Mouse (Mus musculus) retina, postnatal 1 day (tissue): ENCODE results near the gene Kiz.
A peak's percentile ranks its signal among the peaks of the same experiment; 100 is the strongest.

Experiments used
- DNase-seq: peaks from one replicate; pipeline ENCODE4 v3.0.0-alpha.2; 2012

Kiz gene

DNA sequence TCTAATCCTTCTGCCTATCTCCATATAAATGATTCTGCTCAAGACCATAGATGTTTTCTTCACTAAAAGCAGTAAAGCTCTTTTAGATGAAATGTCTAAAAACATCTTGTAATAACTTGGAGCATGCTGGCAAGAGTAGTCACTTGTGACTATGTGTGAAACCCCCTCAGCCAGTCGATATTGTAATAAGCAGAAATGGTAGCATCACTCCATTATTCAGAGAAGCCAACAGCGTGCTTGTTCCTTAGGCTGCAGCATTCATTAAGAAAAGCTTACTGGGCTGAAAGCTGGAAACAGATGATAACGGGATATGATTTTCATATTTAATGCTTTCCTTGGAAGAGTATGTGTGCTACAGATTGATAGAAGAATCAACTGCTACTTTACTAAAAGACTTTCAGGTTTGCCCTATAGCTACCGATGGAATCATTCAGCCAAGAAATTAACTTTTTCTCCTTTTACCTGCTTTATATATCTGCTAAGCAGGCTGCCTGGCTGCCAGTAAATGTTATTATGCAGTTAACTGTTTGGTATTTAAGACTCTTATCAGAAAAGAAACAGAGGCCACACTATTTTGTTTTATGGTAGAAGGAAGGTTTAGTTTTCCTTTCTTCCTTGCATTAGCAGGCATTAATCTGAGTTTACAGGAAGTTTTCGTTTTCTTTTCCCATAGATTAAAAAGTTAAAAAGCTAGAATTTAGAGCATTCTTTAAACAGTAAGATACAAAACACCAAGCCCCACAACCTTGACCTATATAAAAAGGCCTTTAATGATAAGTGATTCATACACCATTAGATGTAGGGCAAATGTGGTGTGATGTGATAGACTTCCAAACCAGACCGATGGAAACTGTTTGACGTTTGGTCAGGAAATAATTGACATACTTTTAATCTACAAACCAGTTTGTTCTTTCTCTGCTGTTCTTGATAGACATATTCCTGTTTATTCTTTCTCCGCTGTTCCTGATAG is 15.9 kb downstream of the Kiz start:
- DNase-seq: no peak

DNA sequence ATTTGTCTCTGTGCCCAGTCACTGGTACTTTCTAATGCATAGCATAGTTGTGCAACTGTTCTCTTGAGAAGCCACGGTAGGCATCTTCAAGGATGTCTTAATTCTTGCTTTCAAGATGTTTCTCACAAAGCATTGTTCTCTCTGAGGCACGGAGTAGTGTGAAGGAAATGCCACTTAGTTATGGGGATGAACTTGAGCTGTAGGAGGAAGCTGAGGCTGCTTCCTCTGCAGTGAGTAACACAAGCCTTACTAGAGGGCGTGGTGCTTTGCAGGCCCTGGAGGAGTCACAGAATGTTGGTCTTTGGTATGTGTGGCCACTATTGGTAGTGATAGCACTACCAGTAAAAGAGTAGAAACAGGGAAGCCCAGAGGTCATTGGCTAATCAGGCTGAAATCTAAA is 17.0 kb downstream of the Kiz start:
- no peak for DNase-seq

DNA sequence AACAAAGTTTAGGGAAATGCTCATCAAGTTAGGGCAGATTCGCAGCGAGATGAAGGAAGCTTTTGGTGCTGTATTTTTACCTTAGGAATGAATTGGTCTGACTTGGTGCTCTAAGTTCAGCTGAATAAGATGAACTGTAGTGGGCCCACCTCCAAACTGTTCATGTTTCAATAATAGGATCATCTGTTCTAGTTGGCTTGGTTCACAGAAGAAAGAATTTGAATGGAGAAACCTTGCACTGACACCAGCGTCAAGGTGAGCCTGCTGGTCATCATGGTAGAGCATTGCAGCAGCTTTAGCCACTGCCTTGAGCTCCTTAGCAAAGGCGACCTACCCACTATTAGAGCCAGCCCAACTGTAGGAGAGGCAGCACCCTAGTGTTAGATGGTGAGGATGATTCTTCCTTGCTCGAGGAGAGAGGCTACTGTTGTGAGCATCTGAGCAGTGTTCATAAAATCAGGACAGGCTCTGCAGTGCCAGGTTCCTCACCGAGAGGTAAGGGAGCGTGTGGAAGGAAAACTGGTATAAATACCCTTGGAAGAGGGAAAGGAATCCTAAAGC is 18.3 kb downstream of the Kiz start:
- DNase-seq: no peak

DNA sequence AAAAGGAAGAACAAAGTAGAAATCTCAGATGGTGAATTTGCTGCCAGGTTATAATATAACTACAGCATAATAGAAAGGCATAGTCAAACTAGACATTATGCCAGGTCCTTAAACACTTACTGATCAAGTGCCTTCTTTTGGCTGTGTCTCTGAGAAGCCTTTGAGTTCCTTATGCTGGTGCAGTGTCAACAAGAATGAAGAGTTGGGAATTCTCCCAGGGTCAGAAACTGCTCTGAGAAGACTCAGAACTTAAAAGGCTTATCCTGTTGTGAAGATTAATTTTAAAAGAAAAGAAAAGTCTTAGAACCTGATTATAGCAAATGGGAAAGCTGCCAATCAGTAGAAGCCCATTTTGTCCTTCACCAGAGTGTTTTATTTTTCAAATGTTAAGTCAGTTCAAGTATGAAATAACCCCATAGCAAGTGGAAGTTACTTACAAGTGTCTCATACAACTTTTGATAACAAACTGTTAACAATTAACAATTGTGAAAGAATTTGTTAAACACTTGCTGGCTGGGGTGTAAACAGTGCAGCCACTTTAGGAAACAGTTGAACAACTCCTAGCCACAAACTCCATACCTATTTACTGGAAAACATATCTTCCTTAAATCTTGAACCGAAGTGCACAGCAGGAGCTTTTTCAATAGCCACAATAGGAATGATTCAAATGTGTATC is 21.9 kb downstream of the Kiz start:
- DNase-seq: no peak

DNA sequence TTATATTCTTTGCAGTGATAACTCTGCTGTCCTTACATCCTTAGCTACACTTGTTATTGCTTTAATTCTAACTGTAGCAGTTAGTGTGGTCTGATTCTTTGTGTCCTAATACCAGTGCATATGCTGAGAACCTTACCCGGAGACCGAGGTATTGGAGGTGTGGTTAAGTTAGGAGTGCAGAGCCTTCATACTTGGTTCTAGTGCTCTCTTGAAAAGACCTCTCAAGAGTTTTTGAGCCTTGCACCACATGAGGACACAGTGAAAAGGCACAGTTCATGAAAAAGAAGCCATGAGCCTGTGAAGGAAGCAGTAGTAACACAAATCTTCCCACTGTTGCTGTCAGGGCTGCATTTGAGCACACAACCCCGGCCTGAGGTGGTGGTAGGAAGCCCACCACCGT is 26.0 kb downstream of the Kiz start:
- DNase-seq: no peak

DNA sequence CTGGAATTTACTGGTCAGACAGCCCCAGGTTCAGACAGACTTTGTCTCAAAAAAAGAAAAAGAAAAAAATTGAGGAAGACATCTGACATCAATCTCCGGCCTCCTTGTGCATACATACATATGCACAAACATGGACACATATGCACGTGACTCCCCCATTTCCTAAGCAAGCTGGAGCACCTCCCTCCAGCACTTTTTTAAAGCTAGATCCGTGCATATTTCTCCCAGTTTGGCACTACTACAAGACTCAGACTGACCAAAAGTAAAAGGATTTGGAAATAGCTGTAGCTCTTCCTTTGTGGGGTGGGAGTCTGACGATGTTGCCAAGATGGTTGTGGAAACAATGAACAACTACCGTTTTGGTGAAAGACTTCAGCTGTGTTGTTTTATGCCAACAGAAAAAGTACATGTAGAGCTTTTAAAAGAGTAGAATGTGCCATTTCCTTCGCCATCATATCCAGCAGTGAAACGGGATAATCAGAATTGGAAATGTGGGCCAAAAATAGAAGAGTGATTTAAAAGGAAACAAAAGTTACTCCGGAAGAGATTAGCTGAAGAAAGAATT is 28.7 kb downstream of the Kiz start:
- DNase-seq: no peak

DNA sequence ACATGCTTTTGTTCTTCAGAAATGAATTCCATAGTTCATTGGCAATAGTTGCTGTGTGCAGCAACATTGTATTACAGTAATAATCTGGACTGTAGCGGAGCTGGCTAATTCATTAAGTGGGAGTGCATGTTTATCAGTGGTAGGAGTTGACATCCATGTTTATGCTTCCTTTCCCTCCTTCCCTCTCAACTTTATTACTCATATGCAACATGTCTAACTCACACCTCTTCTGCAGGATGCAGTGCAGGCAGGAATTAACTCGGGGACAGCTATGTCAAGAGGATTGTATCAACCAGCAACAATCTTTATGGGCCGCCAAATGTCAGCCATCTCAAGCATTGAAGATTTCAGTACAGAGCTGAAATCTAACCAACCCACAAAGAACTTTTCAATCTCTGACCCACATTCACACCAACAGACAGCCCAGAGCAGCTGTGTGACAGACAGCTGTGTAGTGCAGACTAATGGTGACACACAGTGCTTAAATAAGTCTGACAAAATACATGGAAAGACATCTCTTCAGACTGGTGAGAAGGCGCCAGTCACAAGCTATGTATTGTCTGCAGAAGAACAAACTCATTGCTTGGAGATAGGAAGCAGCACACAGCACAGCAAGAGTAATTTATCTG is 33.2 kb downstream of the Kiz start:
- no peak for DNase-seq

DNA sequence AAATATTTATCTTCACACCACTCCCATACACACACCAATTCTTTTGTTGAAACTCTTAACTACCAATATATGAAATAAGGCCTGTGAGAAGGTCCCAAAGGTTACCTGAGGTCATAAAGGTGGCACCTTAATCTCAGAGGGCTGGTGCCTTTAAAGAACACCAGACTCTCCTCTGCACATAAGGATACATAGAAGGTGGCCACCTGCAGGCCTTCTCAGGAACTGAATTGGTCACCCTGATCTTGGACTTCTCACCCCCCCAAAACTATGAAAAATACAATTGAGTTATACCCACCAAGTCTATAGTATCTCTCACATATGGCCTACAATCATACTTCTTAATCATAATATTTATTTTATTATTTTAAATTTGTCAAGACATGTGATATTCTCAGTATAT is 43.3 kb downstream of the Kiz start:
- DNase-seq: no peak

DNA sequence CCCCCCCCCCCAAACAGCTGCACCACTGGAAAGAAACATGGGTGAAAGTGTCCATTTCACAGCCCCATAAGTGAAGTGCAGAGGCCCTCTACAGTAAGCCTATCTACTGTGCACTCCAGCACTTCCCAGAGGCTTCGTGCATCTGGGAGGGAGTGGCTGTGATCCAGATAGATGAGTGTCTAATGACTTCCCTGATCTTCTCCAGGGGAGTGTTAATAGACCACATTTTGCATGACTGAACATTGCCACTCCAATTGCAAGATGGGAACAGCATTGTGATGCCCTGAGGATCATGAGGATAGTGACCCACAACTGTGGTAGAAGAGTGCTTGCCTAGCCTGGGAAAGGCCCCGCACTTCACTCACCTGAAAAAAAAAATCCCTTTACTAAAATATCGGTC is 60.4 kb downstream of the Kiz start:
- peak; percentile 32 for DNase-seq

DNA sequence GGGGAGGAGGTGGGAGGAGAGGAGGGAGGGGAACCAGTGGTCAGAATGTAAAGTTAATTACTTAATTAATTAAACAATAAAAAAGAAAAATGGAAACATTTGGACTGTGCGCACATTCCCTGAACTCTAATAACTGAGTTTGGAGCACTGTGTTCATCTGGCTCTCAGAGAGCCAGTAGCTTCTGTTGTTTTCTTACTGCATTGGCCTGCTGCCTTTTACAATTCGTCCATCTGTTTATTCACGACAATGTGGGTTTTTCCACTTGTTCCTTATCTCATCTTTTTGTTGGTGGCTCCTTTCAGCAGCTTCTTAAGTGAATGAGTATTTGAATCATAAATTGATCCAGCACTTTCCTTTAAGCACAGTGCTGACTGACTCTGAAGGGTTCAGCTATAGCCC is 62.1 kb downstream of the Kiz start:
- no peak for DNase-seq

DNA sequence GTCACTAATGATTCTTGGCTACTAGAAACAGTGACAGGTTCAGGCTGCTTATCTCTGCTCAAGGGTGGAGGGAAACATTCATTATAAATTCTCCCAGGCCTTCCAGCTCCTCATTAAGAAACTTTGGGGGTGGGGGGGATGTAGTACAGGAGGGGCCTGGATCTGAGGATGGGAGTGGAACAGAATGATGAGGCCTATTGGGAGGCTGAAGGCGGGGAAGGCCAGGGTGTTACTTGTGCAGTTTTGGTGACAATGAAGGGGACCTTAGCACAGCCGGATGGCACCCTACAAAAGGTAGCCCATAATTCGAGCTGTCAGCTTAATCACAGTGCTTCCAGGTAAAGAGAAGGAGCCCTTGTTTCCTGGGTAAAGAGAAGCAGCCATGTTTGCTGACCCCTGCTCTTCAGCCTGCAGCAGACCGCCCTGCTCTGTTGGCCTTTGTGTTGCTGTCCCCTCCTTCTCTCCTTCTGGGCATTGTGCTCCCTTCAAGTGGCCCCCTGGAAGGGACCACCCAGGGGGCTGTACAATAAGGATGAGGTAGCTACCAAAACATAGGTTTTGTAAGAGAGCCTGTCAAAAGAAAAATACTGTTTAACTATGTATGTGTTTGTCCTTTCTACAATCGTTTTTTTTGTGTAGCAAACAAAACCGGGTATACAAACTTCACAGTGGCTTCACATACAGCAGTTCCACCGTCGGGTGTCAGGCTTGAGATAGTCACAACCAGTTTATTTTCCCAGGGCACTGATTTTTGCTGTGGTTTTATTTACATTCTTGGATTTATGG is 64.9 kb downstream of the Kiz start:
- DNase-seq: peak; percentile 90

DNA sequence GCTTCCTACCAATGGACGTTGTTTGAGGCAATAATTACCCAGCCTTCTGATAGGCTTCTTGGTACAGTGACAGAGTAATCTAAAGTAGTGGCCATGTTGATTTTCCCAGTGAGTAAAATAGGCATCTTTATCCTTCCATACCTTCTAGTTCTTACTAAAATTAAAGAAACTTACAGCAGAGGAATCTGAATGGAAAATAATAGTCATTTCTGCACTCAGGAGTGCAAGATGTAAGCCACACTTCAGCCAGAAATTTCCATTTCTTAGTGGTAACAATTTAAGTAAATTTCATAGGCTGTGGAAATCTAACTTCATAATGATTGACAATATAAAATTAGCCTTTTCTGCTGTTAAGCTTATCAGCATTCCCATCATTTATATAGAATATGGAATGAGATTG is 69.6 kb downstream of the Kiz start:
- no peak for DNase-seq

DNA sequence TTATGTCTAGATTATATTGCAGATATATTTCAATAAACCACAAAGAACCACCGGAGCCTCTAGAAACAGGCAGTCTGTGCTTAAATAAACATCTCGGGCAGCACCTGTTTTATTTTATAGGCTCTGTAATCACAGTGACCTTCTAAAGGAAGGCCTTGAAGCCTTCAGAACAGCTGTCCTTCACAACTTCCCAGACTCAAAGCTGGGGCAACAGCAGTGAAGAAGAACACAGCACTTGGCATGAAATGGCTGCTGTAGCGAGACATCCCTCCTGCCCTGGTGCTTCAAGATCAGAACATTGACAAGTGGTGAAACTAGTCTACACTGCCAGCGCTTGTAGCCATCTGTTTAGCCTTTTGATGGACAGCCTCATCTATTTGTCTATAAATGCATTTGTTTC is 70.2 kb downstream of the Kiz start:
- DNase-seq: no peak

DNA sequence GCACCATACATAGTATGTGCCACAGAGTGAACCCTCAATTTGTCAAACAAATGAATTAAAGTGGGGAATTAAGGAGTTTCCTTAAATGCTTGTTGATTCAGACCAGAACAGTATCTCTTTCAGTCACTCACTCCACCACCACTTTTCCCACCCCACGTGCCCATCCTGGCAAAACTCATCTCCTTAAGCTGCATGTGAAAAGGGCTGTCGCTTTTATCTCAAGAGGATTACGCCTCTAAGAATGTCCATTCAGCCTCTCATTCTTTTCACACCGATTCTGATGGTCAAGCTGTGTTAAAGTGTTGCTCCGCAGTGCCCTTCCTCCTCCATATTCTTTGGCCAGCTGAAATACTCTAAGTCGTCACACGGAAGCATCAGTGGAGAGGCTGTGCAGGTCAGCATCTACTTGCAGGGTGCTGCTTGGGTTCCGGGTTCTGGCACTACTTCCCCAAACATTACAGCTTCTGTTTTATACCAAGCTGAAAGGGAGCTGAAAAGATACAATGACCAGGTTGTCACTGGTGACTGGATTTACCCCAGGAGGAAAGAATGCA is 92.6 kb downstream of the Kiz start:
- peak; percentile 18 for DNase-seq

DNA sequence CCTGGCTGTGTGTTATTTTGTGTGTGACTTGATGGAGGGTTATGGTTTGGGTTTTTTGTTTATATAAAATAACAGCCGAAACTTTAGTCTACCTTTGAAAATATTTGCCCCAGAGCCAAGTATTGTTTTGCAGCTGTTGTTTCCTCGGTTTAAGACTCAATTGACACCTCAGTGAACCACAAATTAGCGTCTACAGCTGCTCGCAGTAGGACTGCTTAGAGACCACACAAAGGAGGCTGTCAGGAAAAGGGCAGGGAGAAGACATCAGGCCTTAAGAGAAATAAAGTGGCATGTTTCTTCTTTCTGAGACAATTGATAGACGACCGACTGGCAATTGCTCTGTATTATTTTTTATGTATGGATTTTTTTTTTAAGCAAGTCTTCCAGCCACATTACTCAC is 100.7 kb downstream of the Kiz start:
- peak; percentile 52 for DNase-seq

DNA sequence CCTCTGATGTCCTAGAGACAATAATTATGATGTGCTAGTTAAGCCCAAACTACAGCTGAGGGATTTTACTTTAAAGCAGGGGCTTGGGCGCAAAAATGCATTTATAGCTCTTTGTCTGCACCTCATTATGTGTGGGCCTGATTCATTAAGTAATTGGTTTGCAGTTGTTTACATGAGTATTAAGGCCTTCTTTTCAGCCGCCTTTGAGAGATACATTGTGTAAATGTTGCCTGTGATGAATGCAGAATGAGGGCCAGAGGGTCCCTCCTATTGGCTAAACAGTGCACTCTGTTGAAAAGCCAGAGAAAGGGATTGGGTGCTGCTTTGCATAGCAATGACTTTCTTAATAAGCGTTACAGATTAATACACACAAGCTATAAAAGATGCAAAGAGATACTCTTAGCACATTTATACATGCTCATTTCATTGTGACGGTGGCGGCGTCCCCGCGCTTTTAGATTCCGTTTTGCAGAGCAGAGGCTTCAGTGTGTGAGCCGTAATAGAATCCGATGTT is 102.8 kb downstream of the Kiz start:
- peak; percentile 91 for DNase-seq

DNA sequence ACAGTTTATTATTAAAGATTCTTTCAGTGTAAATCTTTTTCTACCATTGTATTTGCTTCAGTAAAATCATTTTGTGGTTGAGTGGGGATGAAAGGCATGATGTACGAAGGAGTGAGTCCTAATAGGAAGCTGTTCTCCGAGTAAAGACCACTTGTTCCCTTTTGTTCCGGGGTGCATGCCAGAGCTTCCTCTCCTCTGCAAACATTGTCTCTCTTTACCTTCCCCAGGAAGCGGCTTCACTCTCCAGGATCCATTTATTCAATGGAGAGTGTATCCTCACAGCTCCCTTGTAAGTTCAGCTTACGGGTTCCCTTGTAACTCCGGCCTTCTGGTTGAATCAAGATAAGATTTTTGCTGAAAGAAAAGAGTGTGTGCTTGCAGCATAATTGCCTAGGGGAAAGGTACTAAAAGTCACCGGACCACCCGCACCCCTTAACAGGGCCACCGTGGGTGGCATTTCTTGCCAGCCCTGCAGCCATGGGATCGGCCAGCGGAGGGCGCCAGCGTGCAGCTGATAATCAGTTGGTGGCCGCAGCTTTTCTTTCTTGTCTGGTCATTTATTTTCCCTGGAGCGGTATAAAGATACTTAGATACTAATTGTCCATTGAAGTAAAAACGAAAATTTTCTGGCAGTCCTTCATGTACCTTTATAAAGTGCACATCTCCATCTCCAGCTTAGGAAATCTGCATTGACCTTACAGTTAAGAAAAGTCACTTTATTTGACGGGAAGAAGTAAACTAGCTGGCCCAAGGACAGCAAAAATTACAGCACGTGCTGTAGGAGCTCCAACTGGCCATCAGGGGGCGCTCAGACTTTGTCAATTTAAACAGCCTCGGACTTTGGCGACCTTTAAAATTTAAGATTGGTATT is 103.5 kb downstream of the Kiz start:
- peak; percentile 90 for DNase-seq

DNA sequence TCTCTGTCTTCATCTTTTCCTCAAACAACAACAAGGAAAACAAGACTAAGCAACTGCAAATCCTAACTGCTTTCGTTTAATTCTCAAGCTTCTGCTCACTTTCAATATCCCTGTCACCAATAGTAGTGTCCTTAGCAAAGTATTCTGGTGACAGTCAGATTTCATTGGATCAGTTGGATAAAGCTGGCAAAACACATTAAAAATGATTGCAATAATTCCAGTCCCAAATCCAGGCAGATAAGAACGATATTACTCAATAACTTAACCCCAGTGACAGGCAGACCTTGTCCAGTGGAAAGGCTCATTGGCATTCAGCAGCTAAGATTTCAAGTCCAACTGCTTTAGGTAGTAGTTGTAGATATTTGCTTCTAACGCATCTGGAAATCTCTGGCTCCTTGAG is 119.4 kb downstream of the Kiz start:
- DNase-seq: no peak

DNA sequence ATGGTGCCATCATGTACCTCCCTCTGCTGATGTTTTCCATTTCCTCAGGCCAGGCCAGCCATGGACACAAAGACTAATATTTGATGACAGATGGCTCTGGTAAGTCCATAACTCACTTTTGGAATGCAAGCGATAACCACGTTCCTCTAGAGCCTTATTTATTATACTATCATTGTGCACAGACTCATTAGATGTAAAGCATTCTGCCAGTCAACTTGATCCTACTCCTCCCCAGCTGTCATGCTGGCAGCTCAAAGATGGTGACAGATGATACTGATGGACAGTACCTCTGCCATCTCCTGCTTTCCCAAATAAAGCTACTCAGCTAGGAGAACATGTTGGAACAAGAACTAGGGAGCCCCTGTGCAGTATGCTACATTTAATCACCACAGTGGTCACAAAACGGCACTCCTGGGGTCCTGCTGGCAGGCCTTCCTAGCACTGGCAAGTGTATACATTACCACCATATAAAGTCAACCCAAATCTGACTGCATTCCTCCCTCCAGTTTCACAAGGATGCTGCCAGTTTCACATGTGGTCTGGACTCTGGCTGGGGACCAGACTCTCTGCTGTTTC is 119.9 kb downstream of the Kiz start:
- DNase-seq: no peak

DNA sequence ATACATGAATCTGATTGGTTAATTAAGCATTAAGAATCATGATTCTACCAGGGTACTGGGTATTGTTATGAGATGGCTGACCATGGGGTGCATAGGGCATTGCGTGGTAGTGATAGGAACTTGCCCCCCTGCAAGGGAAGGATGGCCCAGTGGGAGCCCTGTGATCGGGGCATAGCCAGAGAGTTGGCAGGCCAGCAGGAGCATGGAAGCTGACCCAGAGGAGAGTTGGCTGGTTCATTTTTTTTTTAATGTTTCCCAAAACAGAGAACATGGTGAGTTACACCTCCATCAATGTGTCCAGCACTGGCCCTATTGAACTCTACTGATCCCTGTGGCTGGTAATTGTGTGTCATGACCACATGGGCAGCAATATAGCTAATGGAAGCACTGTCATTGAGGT is 127.1 kb downstream of the Kiz start:
- DNase-seq: no peak
